Mouse (Mus musculus): Measurements from ENCODE around the gene Atp1a3. TPM values are rescaled to one million over a fixed set of nuclear protein-coding genes. Genes with fewer than 3 reads are reported as not detected.

Atp1a3 gene
- polyA plus RNA-seq, 1 experiment from 2014 or later = 0.66 TPM

DNA sequence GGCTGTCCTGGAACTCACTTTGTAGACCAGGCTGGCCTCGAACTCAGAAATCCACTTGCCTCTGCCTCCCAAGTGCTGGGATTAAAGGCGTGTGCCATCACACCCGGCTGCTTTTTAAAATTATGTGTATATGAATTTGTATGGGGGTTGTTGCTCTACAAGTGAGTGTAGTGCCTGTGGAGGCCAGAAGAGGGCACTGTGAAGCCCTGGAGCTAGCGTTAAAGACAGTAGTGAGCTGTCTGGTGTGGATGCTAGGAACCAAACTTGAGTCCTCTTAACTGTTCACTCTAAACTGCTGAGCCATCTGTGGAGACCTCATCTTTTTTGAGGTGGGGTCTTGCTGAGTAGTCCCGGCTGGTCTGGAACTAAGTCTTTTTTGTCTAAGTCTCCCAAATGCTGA is 20.0 kb downstream of the Atp1a3 start:
- Histone ChIP-seq H3K4me2 (replicated peaks; ENCODE audit: low read depth, low read length) (no peak overlapping the region), H3K9ac (replicated peaks; ENCODE audit: low read length) (no peak overlapping the region), H3K27me3 (ENCODE audit: insufficient read depth, low read length) (no peaks in the 10 kb centered on the region), H3K9me3 (ENCODE audit: low read length) (no peaks in the 10 kb centered on the region), H3K27ac (ENCODE audit: low read length) (no peak overlapping the region), H3K36me3 (ENCODE audit: insufficient read depth, low read length) (no peaks in the 10 kb centered on the region), H3K4me1 (ENCODE audit: insufficient read depth, low read length) (no peaks in the 10 kb centered on the region), H3K4me3 (ENCODE audit: low read length) (no peak overlapping the region)
- WGBS = 73% methylated on average over 5 of the region's 5 CpGs
- no peak for ATAC-seq (ENCODE audit: low FRiP score, low TSS enrichment)

DNA sequence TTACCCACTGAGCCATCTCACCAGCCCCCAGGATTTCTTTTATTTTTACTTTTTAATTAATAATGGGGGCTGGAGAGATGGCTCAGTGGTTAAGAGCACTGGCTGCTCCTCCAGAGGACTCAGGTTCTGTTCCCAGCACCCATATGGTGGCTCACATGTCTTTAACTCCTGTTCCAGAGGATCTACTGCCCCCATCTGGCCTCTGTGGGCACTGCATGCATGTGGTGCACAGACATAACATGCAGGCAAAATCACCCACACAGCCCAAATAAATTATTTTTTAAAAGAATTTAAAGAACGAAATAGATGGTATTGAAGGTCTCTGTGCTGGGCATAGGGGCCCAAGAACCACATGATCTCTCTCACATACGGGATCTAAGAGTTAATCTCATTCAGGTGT is 21.5 kb downstream of the Atp1a3 start:
- Histone ChIP-seq H3K4me3 (ENCODE audit: low read length) (no peak overlapping the region), H3K27ac (ENCODE audit: low read length) (no peak overlapping the region), H3K9ac (replicated peaks; ENCODE audit: low read length) (no peak overlapping the region), H3K4me1 (ENCODE audit: insufficient read depth, low read length) (no peaks in the 10 kb centered on the region), H3K4me2 (replicated peaks; ENCODE audit: low read depth, low read length) (no peak overlapping the region), H3K9me3 (ENCODE audit: low read length) (no peaks in the 10 kb centered on the region), H3K27me3 (ENCODE audit: insufficient read depth, low read length) (no peaks in the 10 kb centered on the region), H3K36me3 (ENCODE audit: insufficient read depth, low read length) (no peaks in the 10 kb centered on the region)
- WGBS = 91% methylated on average over 2 of the region's 2 CpGs
- no peak for ATAC-seq (ENCODE audit: low FRiP score, low TSS enrichment)

GRCm38 (mm10) chr7:24983396-24983795 is 22.4 kb downstream of the Atp1a3 start:
- no peak overlapping the region for H3K9ac ChIP-seq (replicated peaks; ENCODE audit: low read length)
- H3K36me3 ChIP-seq (ENCODE audit: insufficient read depth, low read length) = no peaks in the 10 kb centered on the region
- no peaks in the 10 kb centered on the region for H3K9me3 ChIP-seq (ENCODE audit: low read length)
- H3K27ac ChIP-seq (ENCODE audit: low read length) = no peak overlapping the region
- H3K4me2 ChIP-seq (replicated peaks; ENCODE audit: low read depth, low read length) = no peak overlapping the region
- no peaks in the 10 kb centered on the region for H3K4me1 ChIP-seq (ENCODE audit: insufficient read depth, low read length)
- WGBS = 86% methylated on average over 5 of the region's 5 CpGs
- H3K27me3 ChIP-seq (ENCODE audit: insufficient read depth, low read length) = no peaks in the 10 kb centered on the region
- ATAC-seq (ENCODE audit: low FRiP score, low TSS enrichment) = no peak
- H3K4me3 ChIP-seq (ENCODE audit: low read length) = no peak overlapping the region

GRCm38 (mm10) chr7:24980439-24980838 is 25.3 kb downstream of the Atp1a3 start:
- Histone ChIP-seq H3K9me3 (ENCODE audit: low read length) (no peaks in the 10 kb centered on the region), H3K4me1 (ENCODE audit: insufficient read depth, low read length) (no peaks in the 10 kb centered on the region), H3K27me3 (ENCODE audit: insufficient read depth, low read length) (no peaks in the 10 kb centered on the region), H3K36me3 (ENCODE audit: insufficient read depth, low read length) (no peaks in the 10 kb centered on the region), H3K4me3 (ENCODE audit: low read length) (no peak overlapping the region), H3K27ac (ENCODE audit: low read length) (no peak overlapping the region), H3K4me2 (replicated peaks; ENCODE audit: low read depth, low read length) (no peak overlapping the region), H3K9ac (replicated peaks; ENCODE audit: low read length) (no peak overlapping the region)
- WGBS = 77% methylated on average over 7 of the region's 7 CpGs
- ATAC-seq (ENCODE audit: low FRiP score, low TSS enrichment) = no peak

DNA sequence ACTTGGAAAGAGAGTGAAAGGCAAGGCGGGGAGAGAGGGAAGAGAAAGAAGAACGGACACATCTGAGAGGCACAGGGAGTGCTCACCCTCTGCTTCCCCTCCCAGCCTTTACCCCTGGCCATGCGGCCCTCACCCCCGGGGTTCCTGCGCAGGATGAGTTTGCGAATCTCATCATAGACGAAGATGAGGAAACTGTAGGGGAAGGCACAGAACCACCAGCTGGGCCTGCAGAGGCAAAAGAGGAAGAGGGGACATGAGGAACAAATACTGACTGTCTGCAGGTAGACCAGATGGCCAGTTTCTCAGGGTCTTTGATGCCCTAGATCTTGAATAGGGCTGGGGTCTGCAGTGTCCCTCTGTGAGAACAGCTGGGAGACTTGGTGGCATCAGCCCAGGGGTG is 27.0 kb downstream of the Atp1a3 start:
- no peak overlapping the region for H3K9ac ChIP-seq (replicated peaks; ENCODE audit: low read length)
- no peaks in the 10 kb centered on the region for H3K36me3 ChIP-seq (ENCODE audit: insufficient read depth, low read length)
- no peak for ATAC-seq (ENCODE audit: low FRiP score, low TSS enrichment)
- H3K4me1 ChIP-seq (ENCODE audit: insufficient read depth, low read length) = no peaks in the 10 kb centered on the region
- no peak overlapping the region for H3K4me3 ChIP-seq (ENCODE audit: low read length)
- H3K4me2 ChIP-seq (replicated peaks; ENCODE audit: low read depth, low read length) = no peak overlapping the region
- H3K9me3 ChIP-seq (ENCODE audit: low read length) = no peaks in the 10 kb centered on the region
- no peak overlapping the region for H3K27ac ChIP-seq (ENCODE audit: low read length)
- 89% methylated on average over 7 of the region's 7 CpGs for WGBS
- H3K27me3 ChIP-seq (ENCODE audit: insufficient read depth, low read length) = no peaks in the 10 kb centered on the region

DNA sequence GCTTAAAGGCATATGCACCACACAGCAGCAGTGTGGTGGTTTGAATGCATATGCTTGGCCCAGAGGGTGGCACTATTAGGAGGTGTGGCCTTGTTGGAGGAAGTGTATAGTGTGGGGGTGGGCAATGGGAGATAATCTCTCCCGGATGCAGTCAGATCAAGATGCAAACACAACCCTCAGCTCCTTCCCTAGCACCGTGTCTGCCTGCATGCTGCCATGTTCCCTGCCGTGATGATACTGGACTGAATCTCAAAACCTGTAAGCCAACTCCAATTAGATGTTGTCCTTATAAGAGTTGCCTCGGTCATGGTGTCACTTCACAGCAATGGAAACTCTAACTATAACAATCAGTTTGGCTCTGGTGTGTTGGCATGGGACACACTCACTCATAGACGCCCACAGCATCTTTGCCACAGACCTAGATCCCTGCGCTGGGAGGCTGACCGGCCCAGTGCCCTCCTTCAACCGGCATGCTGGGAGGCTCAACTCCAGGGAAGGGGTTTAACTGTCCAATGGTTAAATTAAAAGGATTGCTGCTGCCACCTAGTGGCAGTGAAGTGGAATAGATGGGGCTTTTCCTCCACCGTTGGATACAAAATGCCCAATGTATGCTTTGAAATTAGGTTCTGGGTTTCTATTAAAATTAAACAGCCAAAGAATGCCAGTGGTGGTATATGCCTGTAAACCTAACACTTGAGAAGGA is 30.7 kb downstream of the Atp1a3 start:
- no peaks in the 10 kb centered on the region for H3K9me3 ChIP-seq (ENCODE audit: low read length)
- no peak for ATAC-seq (ENCODE audit: low FRiP score, low TSS enrichment)
- H3K27me3 ChIP-seq (ENCODE audit: insufficient read depth, low read length) = no peaks in the 10 kb centered on the region
- H3K4me1 ChIP-seq (ENCODE audit: insufficient read depth, low read length) = peaks cover 8% of the 10 kb centered on the region
- H3K27ac ChIP-seq (ENCODE audit: low read length) = no peak overlapping the region
- H3K4me3 ChIP-seq (ENCODE audit: low read length) = no peak overlapping the region
- H3K4me2 ChIP-seq (replicated peaks; ENCODE audit: low read depth, low read length) = no peak overlapping the region
- no peaks in the 10 kb centered on the region for H3K36me3 ChIP-seq (ENCODE audit: insufficient read depth, low read length)
- 30% methylated on average over 9 of the region's 9 CpGs for WGBS
- no peak overlapping the region for H3K9ac ChIP-seq (replicated peaks; ENCODE audit: low read length)

GRCm38 (mm10) chr7:24973902-24974301 is 31.9 kb downstream of the Atp1a3 start:
- 50% methylated on average over 5 of the region's 5 CpGs for WGBS
- H3K9me3 ChIP-seq (ENCODE audit: low read length) = no peaks in the 10 kb centered on the region
- H3K27ac ChIP-seq (ENCODE audit: low read length) = no peak overlapping the region

GRCm38 (mm10) chr7:24973208-24973607 is 32.5 kb downstream of the Atp1a3 start:
- H3K4me2 ChIP-seq (replicated peaks; ENCODE audit: low read depth, low read length) = no peak overlapping the region
- H3K36me3 ChIP-seq (ENCODE audit: insufficient read depth, low read length) = peaks cover 5% of the 10 kb centered on the region; the same call in 1 of the 2 replicates
- no peak overlapping the region for H3K27ac ChIP-seq (ENCODE audit: low read length)
- WGBS = 75% methylated on average over 4 of the region's 4 CpGs
- H3K27me3 ChIP-seq (ENCODE audit: insufficient read depth, low read length) = no peaks in the 10 kb centered on the region
- no peak overlapping the region for H3K9ac ChIP-seq (replicated peaks; ENCODE audit: low read length)
- H3K4me1 ChIP-seq (ENCODE audit: insufficient read depth, low read length) = peaks cover 8% of the 10 kb centered on the region
- no peak for ATAC-seq (ENCODE audit: low FRiP score, low TSS enrichment)
- no peak overlapping the region for H3K4me3 ChIP-seq (ENCODE audit: low read length)
- H3K9me3 ChIP-seq (ENCODE audit: low read length) = no peaks in the 10 kb centered on the region

More at GRCm38 (mm10) chr7:24973902-24974301, 31.9 kb downstream of the Atp1a3 start:
- Histone ChIP-seq H3K4me3 (ENCODE audit: low read length) (no peak overlapping the region), H3K4me1 (ENCODE audit: insufficient read depth, low read length) (peaks cover 8% of the 10 kb centered on the region), H3K27me3 (ENCODE audit: insufficient read depth, low read length) (no peaks in the 10 kb centered on the region), H3K36me3 (ENCODE audit: insufficient read depth, low read length) (peaks cover 5% of the 10 kb centered on the region; the same call in 1 of the 2 replicates), H3K4me2 (replicated peaks; ENCODE audit: low read depth, low read length) (no peak overlapping the region), H3K9ac (replicated peaks; ENCODE audit: low read length) (no peak overlapping the region)
- no peak for ATAC-seq (ENCODE audit: low FRiP score, low TSS enrichment)

DNA sequence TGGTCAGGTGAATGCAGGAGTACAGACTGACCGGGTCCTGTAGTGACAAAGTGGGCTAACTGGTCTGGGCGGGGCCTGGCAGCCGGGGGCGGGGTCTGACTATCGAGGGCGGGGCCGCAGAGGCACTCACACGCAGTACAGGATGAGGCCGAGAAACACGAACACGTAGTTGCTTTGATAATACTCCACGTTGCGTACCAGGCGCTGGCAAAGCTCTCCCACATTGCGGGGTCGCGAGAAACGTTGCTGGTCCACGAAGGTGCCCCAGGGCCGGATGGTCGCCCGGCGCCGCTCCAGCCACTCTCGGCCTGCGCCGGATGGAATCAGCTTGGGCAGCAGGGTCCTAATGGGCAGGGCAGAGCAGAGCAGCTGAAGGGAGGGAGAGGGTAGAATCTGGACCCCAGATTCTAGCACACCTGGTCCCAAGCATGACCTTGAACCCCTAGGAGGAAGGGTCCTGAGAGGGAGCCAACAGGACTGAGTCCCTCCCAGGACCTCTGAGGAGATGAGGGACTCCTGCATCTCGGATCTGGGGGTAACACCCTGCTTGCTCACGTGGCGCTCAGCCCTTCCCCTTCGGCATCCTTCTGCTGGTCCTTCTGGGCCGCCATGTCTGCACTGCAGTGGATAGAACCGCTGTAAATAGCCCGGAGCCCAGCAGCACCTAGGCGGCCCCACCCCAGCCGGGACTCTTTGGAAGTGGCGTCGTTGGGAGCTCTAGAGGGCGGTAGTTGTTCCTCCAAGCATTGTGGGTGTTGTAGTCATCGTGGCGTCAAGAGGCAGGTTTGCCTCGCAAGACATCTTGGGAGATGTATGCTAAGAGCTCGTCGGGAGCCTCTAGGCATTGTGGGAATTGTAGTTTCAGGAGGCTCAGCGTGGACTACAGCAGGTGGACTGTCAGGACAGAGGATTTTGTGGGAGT is 33.5 kb downstream of the Atp1a3 start, which contains the start of gene Rabac1:
Gene Rabac1, minus strand, starts transcription at position 783 of the 922 bp plus-strand sequence.
- Histone ChIP-seq H3K4me1 (ENCODE audit: insufficient read depth, low read length) (peaks cover 8% of the 10 kb centered on the region), H3K36me3 (ENCODE audit: insufficient read depth, low read length) (peaks cover 5% of the 10 kb centered on the region; the same call in 1 of the 2 replicates), H3K9ac (replicated peaks; ENCODE audit: low read length) (peak within 1 kb of the TSS; percentile 92), H3K27me3 (ENCODE audit: insufficient read depth, low read length) (no peaks in the 10 kb centered on the region), H3K4me2 (replicated peaks; ENCODE audit: low read depth, low read length) (peak within 1 kb of the TSS; percentile 76), H3K27ac (ENCODE audit: low read length) (peak within 1 kb of the TSS; percentile 81), H3K4me3 (ENCODE audit: low read length) (peak within 1 kb of the TSS; percentile 87), H3K9me3 (ENCODE audit: low read length) (no peaks in the 10 kb centered on the region)
- peak; percentile 93 for ATAC-seq (ENCODE audit: low FRiP score, low TSS enrichment)
- WGBS = under 1% methylated on average over 45 of the region's 45 CpGs
